Mouse (Mus musculus) erythroblast, embryonic 14.5 days (primary cell): ENCODE results near the gene Thsd7b.

ENCODE experiments used
- GATA1 ChIP-seq: IDR thresholded peaks from 2 replicates; pipeline ENCODE4 v1.6.1; 2012; ENCODE audit warnings: low read length, inconsistent platforms, mixed read lengths
- TAL1 ChIP-seq: IDR thresholded peaks from 3 replicates; pipeline ENCODE4 v1.6.1; 2012; ENCODE audit warnings: low read length, inconsistent platforms, mixed read lengths

DNA sequence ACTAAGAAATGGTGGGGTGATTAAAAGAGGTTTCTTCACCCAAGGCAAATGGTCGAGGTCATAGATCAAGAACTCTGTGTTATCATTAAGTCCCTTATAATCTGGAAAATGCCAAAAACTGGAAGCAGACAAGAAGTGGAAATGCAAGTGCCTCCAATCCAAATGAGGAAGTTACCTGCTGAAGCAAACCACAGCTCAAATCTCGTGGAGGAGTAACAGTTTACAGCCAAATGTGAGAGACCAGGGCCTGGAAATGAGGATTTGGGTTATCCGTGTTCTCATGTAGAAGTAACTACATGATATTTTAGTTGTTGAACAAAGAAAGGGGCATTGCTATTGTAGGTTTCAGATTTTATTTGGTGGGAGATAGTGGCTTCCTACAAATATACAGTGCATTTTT is 335.3 kb downstream of the Thsd7b start:
- no peak for TF ChIP-seq GATA1
- TF ChIP-seq TAL1, result no peak
